8 mouse cellular contexts compared by ENCODE assay signal in the genomic region with DNA sequence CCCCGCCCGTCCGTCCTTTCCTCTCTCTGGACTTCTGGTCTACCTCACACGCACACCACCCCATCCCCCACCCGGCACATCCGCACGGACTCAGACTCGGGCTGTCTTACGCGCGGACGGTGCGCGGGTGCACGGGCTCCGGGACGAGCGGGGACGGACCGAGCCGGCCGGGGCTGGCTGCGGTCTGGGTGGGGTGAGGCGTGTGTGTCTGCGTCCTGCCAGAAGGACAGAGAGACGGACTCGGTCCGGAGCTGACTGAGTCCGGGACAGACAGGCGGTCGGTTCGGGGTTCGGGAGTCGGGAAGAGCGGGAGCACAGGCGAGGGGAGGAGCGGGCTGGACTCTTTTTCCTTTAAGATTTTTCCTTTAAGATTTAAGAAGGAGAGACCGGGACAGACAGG. TPM values are rescaled to one million over a fixed set of nuclear protein-coding genes. Genes with fewer than 3 reads are reported as not detected.
DNase-seq lines count a peak whose midpoint lies in the region; ATAC-seq lines count a peak whose summit lies in the region.
"Not testable (repeated sequence)": the region's sequence is repeated elsewhere in the genome, so short reads cannot be mapped to it uniquely, and the experiment has no call there.

No protein-coding gene starts in this region.

- H3K9ac ChIP-seq in forebrain, embryonic 12.5 days; heart, embryonic 16.5 days (ENCODE audit: low read length); liver, embryonic 16.5 days (ENCODE audit: low read depth, low read length); neural tube, embryonic 11.5 days (ENCODE audit: low read length); stomach, embryonic 16.5 days (ENCODE audit: low read length): not testable (repeated sequence)

- H3K4me3 ChIP-seq in forebrain, embryonic 12.5 days (replicated peaks); heart, embryonic 16.5 days (ENCODE audit: low read length); liver, embryonic 16.5 days (ENCODE audit: low read depth, low read length); neural tube, embryonic 11.5 days (ENCODE audit: low read depth, low read length); stomach, embryonic 16.5 days (replicated peaks; ENCODE audit: low read length): not testable (repeated sequence)

- peak; percentile 49 for ATAC-seq in forebrain, embryonic 12.5 days (ENCODE audit: low FRiP score)
- ATAC-seq in heart, embryonic 16.5 days (replicated peaks; ENCODE audit: extremely low read depth, insufficient read depth, low FRiP score), result peak; percentile 39
- peak; percentile 28 for ATAC-seq in liver, embryonic 16.5 days (ENCODE audit: low read depth)
- peak; percentile 67 for ATAC-seq in neural tube, embryonic 11.5 days (ENCODE audit: insufficient read depth, low FRiP score, low TSS enrichment)
- ATAC-seq in stomach, embryonic 16.5 days (ENCODE audit: insufficient read depth, low FRiP score), result peak; percentile 51

- H3K36me3 ChIP-seq in forebrain, embryonic 12.5 days (replicated peaks), result peaks cover 52% of the 10 kb centered on the region
- peaks cover 40% of the 10 kb centered on the region for H3K36me3 ChIP-seq in heart, embryonic 16.5 days (ENCODE audit: control insufficient read depth, insufficient read depth)
- H3K36me3 ChIP-seq in liver, embryonic 16.5 days (ENCODE audit: control insufficient read depth, insufficient read depth), result peaks cover 46% of the 10 kb centered on the region
- peaks cover 36% of the 10 kb centered on the region for H3K36me3 ChIP-seq in neural tube, embryonic 11.5 days (ENCODE audit: control insufficient read depth, insufficient read depth, low read length)
- peaks cover 47% of the 10 kb centered on the region for H3K36me3 ChIP-seq in stomach, embryonic 16.5 days (ENCODE audit: control insufficient read depth, insufficient read depth, low read length)

- H3K4me2 ChIP-seq in forebrain, embryonic 12.5 days; heart, embryonic 16.5 days (ENCODE audit: low read depth, low read length); liver, embryonic 16.5 days (ENCODE audit: low read depth, low read length); neural tube, embryonic 11.5 days (ENCODE audit: low read depth); stomach, embryonic 16.5 days (ENCODE audit: low read depth, low read length): not testable (repeated sequence)

- WGBS in forebrain, embryonic 12.5 days, result 74% methylated on average over 38 of the region's 38 CpGs
- WGBS in heart, embryonic 16.5 days, result 77% methylated on average over 38 of the region's 38 CpGs
- 74% methylated on average over 38 of the region's 38 CpGs for WGBS in liver, embryonic 16.5 days (ENCODE audit: insufficient replicate concordance)
- 78% methylated on average over 38 of the region's 38 CpGs for WGBS in neural tube, embryonic 11.5 days
- WGBS in stomach, embryonic 16.5 days, result 78% methylated on average over 38 of the region's 38 CpGs

- peaks cover 54% of the 10 kb centered on the region for H3K9me3 ChIP-seq in forebrain, embryonic 12.5 days
- H3K9me3 ChIP-seq in heart, embryonic 16.5 days (replicated peaks; ENCODE audit: control insufficient read depth, low read length), result peaks cover 39% of the 10 kb centered on the region
- peaks cover 42% of the 10 kb centered on the region for H3K9me3 ChIP-seq in liver, embryonic 16.5 days (replicated peaks; ENCODE audit: control insufficient read depth, low read length)
- peaks cover 44% of the 10 kb centered on the region for H3K9me3 ChIP-seq in neural tube, embryonic 11.5 days (ENCODE audit: control insufficient read depth, low read length)
- peaks cover 45% of the 10 kb centered on the region for H3K9me3 ChIP-seq in stomach, embryonic 16.5 days (replicated peaks; ENCODE audit: control insufficient read depth, low read length)

- not testable (repeated sequence) for H3K4me1 ChIP-seq in forebrain, embryonic 12.5 days; heart, embryonic 16.5 days (ENCODE audit: control insufficient read depth, insufficient read depth, low read length); liver, embryonic 16.5 days (ENCODE audit: control insufficient read depth, low read depth, low read length); neural tube, embryonic 11.5 days (ENCODE audit: control insufficient read depth, insufficient read depth, low read length); stomach, embryonic 16.5 days (ENCODE audit: control insufficient read depth, insufficient read depth, low read length)

- peak; percentile 9 to 61 for DNase-seq in CD8-positive naive resting alpha-beta T cell, adult 2 months (ENCODE audit: low read depth in 2 of 2, low spot score in 2 of 2)
- peak; percentile 68 for DNase-seq in c-Kit-positive CD71-positive TER-119-positive erythroid progenitor cells, embryonic 14.5 days (ENCODE audit: low spot score)
- DNase-seq in kidney, postnatal 14 days, result peak; percentile 30
- DNase-seq in neural tube, embryonic 11.5 days (ENCODE audit: low spot score), result peak; percentile 74

- H3K27ac ChIP-seq in forebrain, embryonic 12.5 days, result peak overlapping the region; percentile 5; the same call in 1 of the 2 replicates
- H3K27ac ChIP-seq in heart, embryonic 16.5 days (ENCODE audit: low read length); liver, embryonic 16.5 days (ENCODE audit: low read length); neural tube, embryonic 11.5 days (ENCODE audit: low read depth, low read length); stomach, embryonic 16.5 days (ENCODE audit: low read length): not testable (repeated sequence)

- H3K27me3 ChIP-seq in forebrain, embryonic 12.5 days; heart, embryonic 16.5 days (ENCODE audit: control insufficient read depth, insufficient read depth, low read length); liver, embryonic 16.5 days (ENCODE audit: control insufficient read depth, insufficient read depth, low read depth, low read length); neural tube, embryonic 11.5 days (ENCODE audit: control insufficient read depth, insufficient read depth, low read length); stomach, embryonic 16.5 days (ENCODE audit: control insufficient read depth, insufficient read depth, low read length): not testable (repeated sequence)

RNA-seq across cellular contexts. Expression of a gene that starts 13.6 kb away (rescaled TPM):
- not detected in 2 replicates for polyA plus RNA-seq in forebrain, embryonic 12.5 days (2016; fragmentation: Nextera tagmentation; extraction: Ambion mirVana)
- polyA plus RNA-seq in heart, embryonic 16.5 days (2015; fragmentation: Nextera tagmentation; extraction: Ambion mirVana), result not detected in 2 replicates
- polyA plus RNA-seq in liver, embryonic 16.5 days (2015; fragmentation: Nextera tagmentation; extraction: Ambion mirVana), result not detected in 2 replicates
- not detected in 2 replicates for polyA plus RNA-seq in neural tube, embryonic 11.5 days (2014; fragmentation: Nextera tagmentation; extraction: Ambion mirVana)
- polyA plus RNA-seq in stomach, embryonic 16.5 days (2015; fragmentation: Nextera tagmentation; extraction: Ambion mirVana), result not detected in 2 replicates

RNA-seq across cellular contexts. Expression of a gene that starts 43.5 kb away (rescaled TPM):
- not detected in 2 replicates for polyA plus RNA-seq in forebrain, embryonic 12.5 days (2016; fragmentation: Nextera tagmentation; extraction: Ambion mirVana)
- not detected in 2 replicates for polyA plus RNA-seq in heart, embryonic 16.5 days (2015; fragmentation: Nextera tagmentation; extraction: Ambion mirVana)
- not detected in 2 replicates for polyA plus RNA-seq in liver, embryonic 16.5 days (2015; fragmentation: Nextera tagmentation; extraction: Ambion mirVana)
- not detected in 2 replicates for polyA plus RNA-seq in neural tube, embryonic 11.5 days (2014; fragmentation: Nextera tagmentation; extraction: Ambion mirVana)
- not detected in 2 replicates for polyA plus RNA-seq in stomach, embryonic 16.5 days (2015; fragmentation: Nextera tagmentation; extraction: Ambion mirVana)
